Mouse (Mus musculus) kidney, adult 8-10 months (tissue): ENCODE results near the gene Usp17lc.
"Not testable (repeated sequence)": the region's sequence is repeated elsewhere in the genome, so short reads cannot be mapped to it uniquely, and the experiment has no call there.

Experiments used
- DNase-seq, 2 experiments: peaks; one replicate each; pipeline ENCODE4 v3.0.0; 2022

The Usp17lc gene

GRCm38 (mm10) chr7:103414772-103415171, at the start of gene Usp17lc:
Usp17lc (plus strand) TSS chr7:103415072.
- DNase-seq, result not testable (repeated sequence)

- DNase-seq, result no peak
Observed at GRCm38 (mm10) chr7:103386077-103386476, 28.8 kb upstream of the Usp17lc start, which contains the start of gene Olfr603. Olfr603 (minus strand) TSS chr7:103386177.

GRCm38 (mm10) chr7:103397758-103398157, 17.1 kb upstream of the Usp17lc start:
- no peak for DNase-seq

GRCm38 (mm10) chr7:103398981-103399380, 15.9 kb upstream of the Usp17lc start:
- peak in 1 of 2 experiments; percentile 2 for DNase-seq

GRCm38 (mm10) chr7:103406521-103407055, 8.3 kb upstream of the Usp17lc start:
- DNase-seq, result not testable (repeated sequence)

GRCm38 (mm10) chr7:103445339-103445738, 30.5 kb downstream of the Usp17lc start, which contains the start of gene Olfr605:
Olfr605 (minus strand) TSS chr7:103445439.
- DNase-seq, result no peak

- no peak for DNase-seq
Observed at GRCm38 (mm10) chr7:103448746-103449145, 33.9 kb downstream of the Usp17lc start, which contains the start of gene Olfr606. Olfr606 (plus strand) TSS chr7:103449046.

GRCm38 (mm10) chr7:103460590-103460989, 45.7 kb downstream of the Usp17lc start:
- DNase-seq, result no peak
